Mouse (Mus musculus): Measurements from ENCODE around the gene Pde10a.

Gene Pde10a

DNA sequence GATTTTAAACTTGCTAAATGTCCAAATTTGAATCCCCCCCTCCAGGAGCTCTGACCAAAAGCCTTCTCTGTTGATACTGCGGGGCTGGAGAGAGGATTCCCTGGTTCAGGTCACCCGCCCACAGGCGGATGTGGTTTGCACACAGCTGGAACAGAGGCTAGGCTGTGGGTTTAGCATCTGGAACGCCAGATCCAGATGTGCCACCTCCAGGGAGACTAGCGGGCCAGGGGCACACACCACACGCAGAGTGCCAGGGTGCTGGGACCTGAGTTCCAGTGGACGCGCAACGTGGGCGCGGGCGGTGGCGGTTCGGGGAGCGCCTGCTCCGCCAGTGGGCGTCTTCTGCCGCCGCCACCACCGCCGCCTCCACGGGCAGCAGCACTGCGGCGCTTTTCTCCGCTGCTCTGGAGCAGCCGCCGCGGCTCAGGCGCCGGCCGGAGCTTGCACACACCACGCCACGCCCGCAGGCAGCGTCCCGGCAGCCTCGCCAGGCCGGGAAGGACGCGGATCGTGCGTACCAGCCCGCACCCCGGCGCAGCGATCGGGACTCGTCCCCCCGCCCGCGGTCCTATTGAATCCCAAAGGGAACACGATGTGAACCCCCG is 275.4 kb downstream of the Pde10a start:
- in situ Hi-C loops (cut with MboI, MseI): loop anchor here (10.0 kb wide), 2 partner anchors 134 to 176 kb away; no protein-coding TSS in a partner anchor

DNA sequence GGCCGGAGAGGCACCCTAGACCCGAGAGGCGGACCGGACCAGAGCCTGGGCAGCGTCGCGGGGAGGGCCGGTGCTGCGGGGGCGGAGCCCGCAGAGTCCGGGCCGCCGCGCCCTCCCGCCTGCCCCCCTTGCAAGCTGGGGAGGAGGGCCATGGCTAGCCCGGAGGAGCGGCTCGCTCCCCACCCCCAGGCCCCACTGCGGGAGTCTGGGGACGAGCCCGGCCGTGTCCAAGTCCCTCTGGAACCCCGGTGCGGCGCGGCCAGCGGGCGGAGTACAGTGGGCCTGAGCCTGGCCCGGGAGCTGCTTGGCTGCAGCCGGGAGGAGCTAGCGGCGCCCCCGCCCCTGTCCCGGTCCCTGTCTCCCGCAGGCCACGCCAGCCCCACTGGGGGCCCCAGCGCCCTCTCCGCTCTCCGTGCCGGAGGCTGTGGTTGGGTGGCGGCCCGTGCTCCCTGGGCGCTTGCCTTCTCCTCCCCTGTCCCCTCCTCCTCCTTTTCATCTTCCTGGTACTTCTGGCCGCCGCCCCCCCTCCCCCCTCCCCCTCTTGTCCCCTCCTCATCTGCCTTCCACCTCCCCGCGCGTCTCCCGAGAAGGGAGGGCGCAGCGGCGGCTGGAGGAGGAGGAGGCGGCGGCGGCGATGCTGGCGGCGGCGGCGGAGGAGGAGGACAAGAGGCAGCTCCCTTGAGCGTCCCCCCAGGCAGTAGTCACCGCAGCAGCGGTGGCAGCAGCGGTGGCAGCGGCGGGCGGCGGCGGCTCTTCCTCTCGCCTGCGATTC is 276.1 kb downstream of the Pde10a start:
- in situ Hi-C loops (cut with MboI, MseI): loop anchor here (10.0 kb wide), 2 partner anchors 134 to 176 kb away; no protein-coding TSS in a partner anchor

DNA sequence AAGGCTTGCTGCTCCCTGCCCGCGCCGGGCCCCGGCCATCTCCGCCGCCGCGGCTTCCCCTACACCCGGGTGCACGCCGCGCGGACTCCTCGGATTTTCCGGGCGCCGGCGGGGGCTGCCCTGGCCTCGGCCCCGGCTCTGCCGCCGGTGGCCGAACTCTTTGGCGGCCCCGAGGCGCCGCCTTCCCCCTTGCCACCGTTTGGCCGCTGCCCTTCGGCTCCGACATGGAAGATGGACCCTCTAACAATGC is 276.6 kb downstream of the Pde10a start:
- in situ Hi-C loops (cut with MboI, MseI): loop anchor here (10.0 kb wide), 2 partner anchors 133 to 177 kb away; no protein-coding TSS in a partner anchor

DNA sequence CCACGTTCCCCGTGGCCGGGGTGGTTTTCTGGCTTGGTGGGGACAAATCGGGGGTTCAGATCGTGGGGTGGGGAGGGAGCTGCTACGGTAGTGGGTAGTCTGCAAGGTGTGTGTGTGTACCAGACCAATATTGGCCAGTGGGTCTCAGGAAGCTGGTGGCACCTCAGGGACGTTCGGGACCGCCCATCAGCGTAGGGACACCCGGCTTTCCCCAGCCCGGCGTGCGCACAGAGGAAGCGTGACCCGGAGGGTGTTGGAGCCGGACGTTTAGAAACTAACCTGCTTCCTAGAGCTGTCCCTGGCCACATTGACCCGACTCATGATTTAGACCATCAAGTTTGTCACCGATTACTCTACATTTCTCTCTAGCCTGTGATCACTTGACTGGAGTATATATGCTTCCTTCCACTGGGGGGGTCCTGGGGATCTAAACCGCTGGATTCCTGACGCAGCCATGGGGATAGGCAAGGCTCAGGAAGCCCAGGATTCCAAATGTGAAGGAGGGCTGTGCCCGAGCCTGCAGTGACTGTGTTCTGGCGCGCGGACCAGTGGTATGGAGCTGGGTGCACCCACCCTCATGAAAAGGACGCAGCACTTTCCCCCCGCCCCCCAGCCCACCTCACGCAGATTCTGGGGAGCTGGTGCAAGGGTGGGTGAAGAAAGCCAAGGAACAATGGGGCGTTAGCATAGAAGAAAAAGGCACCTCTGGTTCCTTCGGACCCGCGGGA is 277.2 kb downstream of the Pde10a start:
- in situ Hi-C loops (cut with MboI, MseI): loop anchor here (10.0 kb wide), 2 partner anchors 132 to 178 kb away; no protein-coding TSS in a partner anchor

DNA sequence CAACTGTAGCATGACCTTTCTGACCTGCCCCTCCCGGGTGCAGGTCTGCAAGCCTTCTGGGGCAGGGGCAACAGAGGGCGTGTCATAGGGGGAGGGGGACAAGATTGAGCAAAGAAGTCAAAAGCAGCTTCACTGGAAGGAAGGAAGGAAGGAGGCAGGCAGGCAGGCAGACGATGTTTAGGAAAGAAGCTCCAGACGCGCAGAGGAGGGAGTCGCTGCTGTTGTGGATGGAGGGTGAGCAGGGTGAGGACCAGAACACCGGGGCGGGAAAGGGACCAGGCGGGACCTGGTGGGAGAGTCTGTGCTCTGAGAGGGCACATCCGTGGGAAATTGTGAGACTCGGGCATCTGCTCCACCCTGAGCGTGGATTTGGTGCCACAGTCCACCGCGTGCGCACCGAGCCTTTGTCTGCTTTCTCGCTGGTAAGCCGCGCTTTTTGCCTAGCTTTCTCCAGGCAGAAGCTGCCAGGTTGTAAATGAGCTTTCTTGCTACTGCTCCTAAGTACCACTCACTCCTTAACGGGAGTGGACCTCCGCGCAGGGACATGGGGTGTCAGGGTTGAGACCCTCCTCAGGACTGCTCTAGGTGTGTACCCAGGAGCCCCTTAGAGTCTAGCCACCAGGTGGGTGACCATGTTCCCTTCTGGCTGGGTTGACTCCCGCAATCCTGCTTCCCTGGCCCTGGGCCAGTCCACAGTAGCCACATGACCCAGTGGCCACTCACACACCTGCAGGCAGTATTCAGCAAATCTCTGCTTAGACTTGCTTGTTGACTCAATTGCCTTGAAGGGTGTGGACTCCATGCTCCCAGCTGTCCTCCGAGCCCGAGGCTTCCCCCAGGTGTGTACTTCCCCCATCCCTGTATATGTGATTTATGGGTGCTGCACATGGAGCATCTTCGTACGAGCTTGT is 278.0 kb downstream of the Pde10a start:
- in situ Hi-C loops (cut with MboI, MseI): loop anchor here (10.0 kb wide), 2 partner anchors 132 to 178 kb away; no protein-coding TSS in a partner anchor

DNA sequence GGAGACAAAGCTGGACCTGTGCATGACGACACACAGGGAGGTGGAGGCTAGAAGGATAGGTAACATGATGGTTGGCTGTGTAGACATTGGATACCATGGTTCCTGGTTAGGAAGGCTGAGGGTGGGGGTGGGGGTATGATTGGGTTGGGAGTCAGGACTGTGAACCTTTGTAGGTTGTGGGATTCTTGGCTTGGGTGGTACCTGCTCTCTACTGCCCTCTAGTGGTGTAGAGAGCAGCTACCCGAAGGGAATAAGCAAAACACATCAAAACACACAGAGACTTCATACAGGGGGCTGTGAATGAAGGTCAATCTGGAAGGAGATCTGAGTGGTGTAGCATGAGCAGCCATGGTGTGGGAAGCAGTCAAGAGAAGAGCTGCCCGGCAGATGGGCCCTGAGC is 282.2 kb downstream of the Pde10a start:
- in situ Hi-C loops (cut with MboI, MseI): loop anchor here (10.0 kb wide), 2 partner anchors 127 to 183 kb away; no protein-coding TSS in a partner anchor

DNA sequence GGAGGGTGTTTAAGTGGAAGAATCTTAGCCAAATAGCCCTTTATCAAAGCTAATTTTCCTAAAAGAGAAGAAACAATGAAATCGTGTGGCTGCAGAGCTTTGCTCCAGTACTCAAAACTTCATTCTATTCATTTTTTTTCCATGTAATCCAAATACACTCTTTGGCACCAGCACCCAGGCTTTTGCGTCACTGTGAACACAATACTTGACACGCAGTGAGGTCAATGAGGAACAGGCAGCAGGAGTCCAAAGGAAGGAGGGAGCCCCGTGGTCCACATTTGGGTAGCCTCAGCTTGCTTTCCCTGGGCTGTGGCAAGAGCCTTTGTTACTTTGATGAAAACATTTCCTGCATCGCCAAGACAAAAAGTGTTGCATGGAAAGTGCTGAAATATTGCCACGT is 284.6 kb downstream of the Pde10a start:
- in situ Hi-C loops (cut with MboI, MseI): loop anchor here (10.0 kb wide), 2 partner anchors 125 to 185 kb away; no protein-coding TSS in a partner anchor

DNA sequence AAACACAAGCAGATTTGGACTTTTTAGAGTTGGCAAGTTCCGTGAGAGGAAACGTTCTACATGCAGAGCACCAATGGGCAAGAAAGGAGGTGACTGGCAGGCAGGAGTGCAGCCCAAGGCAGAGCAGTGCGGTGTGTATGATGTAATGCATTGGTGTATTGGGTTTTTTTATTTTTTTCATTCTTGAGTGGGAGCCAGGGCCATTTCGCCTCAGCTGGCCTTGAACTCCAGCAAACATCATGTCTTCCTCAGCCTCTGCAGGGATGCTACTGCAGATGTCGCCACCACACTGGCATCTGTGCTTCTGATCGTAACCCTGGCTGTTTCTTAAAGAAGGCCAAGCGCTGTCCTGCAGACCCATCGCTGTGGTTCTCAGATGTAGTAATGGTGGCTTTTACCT is 285.0 kb downstream of the Pde10a start:
- in situ Hi-C loops (cut with MboI, MseI): no loop called here

DNA sequence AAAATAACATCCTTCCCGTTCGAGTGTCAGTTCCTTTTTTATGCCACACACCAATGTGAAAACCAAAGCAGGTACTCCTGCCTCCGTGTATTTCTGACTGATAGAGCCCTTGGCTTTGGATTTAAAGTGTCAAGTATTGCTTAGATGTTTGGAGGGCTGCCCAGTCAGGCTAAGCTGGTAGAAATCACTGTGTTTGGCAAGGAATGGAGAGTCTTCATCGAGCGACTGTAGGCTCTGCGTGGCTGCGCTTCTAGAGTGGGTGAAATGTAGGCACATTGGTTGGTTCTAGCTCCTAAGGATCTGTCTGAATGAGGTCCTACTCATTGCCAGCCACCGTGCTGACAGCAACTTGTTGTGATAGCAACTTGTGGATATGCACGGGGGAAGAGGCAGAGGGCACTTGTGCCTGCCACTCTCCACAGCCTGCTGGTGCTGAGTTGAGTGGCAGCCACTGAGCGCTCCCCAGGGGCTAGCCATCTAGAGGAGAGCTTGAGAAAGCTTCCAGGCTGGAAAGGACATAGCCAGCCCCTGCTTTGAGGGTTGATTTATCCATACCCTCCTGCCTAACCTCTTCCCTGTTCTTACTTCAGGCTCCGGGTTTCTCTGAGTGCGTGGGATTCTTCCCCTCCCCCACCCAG is 287.2 kb downstream of the Pde10a start:
- in situ Hi-C loops (cut with MboI, MseI): no loop called here

DNA sequence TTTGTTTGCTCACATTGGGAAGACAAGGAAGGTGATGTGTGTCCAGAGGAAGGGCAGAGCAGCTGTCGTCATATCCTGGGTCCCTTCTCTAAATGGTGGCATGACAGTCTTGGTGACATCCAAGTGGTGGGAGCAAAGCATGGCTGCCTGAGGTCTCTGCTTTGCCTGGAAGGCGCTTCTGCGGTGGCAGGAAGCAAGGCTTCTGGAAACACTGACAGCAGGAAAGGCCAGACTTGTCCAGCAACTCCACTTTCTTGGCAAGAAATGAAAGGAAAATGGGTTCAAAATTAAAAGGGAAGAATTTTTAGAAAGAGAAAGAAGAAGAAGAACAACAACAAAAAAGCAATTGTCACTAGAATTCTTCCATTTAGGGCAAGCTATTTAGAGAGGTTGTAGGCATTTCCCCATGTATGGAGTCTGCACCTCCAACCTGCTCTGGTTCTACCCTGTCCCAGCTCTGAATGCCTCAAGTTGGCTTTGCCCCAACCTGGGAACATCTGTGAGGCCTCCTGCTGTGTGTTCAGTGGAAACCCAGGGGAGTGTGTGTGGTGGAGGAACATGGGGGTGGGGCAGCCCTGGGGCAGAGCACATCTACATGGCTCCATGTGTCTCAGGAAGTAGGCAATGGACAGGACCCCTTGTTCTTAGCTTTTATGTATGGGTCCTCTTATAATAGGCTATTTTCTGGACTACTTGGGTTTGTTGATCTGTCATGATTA is 288.8 kb downstream of the Pde10a start:
- in situ Hi-C loops (cut with MboI, MseI): no loop called here

DNA sequence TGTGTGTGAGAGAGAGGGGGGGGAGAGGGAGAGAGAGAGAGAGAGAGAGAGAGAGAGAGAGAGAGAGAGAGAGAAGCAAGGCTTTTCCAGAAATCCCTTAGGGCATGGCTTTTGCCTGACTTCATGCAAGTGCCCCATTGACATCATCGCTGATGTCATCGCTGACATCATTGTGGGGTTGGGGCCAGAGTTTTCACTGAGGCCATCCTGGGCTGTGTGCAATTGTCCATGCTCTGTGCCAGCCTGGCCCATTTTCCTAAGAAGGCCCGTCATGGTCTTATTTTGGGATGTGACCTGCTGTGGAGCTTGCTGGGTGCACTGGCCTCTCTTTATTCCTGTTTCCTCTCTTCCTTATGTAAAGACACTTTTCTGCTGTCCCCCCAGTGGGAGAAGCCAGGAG is 290.2 kb downstream of the Pde10a start:
- in situ Hi-C loops (cut with MboI, MseI): no loop called here

DNA sequence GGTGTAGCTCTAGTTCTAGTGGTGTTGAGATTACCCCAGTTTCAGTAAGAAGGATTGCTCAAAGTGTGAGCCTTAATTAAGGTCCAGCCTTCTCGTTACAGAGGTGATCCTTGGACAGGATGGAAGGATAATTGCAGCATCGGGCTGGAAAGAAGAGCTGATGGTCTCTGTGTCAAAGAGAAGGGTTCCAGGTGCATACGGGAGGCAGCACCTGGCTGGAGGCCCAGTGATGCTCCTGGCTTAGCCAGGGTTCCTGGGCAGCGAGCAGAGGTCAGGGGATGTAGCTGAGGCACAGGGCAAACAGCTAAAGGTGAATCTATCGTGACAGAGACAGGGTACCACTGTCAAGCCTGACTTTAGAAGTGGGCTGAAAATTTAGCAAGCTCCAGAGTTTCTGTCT is 290.7 kb downstream of the Pde10a start:
- in situ Hi-C loops (cut with MboI, MseI): no loop called here

DNA sequence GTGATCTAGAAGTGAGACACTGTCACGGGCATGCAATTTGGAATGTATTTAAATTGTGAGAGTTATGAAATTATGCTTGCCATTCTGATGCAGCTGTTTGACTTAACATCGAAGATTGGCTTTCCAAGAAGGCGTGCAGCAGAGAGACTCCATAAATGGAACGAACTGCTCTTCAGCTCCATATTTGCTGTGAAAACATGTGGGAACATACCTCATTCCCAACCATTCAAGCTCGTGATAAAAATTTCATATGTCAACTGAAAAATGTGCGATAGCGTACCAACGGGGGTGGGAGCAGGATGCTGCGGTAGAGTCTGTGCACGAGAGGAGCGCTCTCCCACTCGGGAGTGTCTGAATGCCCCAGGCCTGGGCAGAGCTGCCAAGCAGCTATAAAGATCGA is 293.5 kb downstream of the Pde10a start:
- in situ Hi-C loops (cut with MboI, MseI): no loop called here

DNA sequence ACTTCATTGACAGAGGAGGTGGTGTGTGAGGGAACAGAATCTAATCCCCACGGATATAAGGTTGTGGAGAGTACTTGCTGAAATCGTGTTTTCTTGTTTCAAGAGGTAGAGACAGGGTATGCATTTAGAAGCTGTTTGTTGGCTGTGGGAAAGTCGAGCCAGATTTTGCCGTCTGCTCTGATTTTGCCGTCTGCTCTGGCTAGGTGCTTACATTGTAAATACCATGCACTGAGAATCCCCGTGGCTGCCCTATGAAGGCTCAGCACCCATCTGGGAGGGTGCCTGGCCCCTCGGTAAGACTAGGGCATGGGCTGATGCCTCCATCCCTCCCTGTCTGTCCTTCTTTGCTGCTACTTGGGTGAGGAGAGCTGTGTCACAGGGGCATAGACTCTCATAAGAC is 298.4 kb downstream of the Pde10a start:
- in situ Hi-C loops (cut with MboI, MseI): no loop called here

DNA sequence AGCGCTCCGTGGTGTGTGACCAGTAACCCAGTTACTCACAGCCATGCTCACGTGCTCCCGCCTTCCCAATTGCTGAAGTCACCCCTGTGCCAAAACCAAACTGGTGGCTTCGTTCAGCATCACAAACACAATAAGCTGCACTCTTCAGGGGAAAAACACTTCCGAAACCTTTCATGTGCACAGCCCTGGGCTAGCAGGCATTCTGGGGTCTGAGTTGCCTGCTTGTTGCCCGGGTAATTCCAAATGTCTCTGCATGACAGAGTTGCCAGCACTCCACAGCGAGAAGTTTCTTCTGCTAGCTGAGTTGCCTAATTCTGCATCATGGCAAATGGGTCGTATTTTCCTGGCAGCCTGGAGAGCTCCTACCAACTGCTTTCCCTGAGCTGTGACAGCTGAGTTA is 302.0 kb downstream of the Pde10a start:
- in situ Hi-C loops (cut with MboI, MseI): no loop called here

DNA sequence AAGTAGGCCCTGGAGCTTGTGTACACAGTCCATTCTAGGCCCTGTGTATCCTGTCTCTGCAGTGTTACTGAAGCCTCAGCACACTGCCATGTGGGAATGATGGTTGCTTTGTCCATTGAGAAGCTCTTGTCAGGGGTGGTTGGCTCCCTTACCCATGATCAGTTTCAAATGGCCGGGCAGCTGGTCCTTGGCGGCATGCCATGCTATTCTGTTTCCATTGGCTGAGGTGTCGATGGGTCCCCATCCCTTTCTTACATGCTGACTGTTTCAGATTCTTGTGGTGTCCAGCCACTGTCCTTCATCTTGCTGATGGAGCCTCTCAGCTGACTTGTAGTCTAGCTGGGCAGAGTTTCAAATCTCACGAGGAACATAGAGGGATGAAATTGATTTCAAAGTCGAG is 305.8 kb downstream of the Pde10a start:
- in situ Hi-C loops (cut with MboI, MseI): no loop called here

DNA sequence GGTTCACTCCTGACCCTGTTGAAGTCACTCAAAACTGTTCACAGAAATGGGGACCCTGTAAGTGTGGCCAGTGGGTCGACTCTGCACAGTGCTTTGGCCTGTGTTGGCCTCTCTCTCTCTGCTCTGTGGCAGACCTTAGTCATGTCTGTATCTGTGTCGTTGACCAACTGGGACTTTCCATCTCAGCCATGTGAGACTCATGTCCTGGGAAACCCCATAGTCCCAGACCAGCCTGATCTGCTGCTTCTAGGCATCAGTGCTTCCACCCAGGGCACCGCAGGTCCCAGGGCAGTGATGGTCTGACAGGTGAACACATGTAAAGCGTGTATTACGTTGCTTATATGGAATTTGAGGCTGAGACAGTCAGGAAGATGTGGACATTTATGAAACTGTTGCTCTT is 311.1 kb downstream of the Pde10a start:
- in situ Hi-C loops (cut with MboI, MseI): no loop called here

DNA sequence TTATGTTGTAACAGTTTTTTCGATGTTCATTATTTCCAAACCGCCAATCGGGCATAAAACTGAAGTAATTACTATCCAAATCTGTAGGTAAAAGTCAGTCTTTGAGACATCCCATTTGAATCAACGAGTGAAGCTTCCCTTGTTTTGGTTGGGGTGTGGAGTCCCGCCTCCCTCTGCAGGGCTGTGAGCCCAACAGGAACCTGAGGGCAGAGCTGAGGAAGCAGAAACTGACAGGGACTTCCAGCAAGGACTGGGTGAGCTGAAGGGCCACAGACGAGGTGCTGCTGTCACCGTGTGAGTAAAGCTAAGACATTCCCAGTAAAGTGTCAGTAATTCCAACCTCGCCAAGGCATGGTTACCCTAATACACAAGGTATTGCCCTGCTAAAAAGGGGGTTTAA is 313.1 kb downstream of the Pde10a start:
- in situ Hi-C loops (cut with MboI, MseI): no loop called here

DNA sequence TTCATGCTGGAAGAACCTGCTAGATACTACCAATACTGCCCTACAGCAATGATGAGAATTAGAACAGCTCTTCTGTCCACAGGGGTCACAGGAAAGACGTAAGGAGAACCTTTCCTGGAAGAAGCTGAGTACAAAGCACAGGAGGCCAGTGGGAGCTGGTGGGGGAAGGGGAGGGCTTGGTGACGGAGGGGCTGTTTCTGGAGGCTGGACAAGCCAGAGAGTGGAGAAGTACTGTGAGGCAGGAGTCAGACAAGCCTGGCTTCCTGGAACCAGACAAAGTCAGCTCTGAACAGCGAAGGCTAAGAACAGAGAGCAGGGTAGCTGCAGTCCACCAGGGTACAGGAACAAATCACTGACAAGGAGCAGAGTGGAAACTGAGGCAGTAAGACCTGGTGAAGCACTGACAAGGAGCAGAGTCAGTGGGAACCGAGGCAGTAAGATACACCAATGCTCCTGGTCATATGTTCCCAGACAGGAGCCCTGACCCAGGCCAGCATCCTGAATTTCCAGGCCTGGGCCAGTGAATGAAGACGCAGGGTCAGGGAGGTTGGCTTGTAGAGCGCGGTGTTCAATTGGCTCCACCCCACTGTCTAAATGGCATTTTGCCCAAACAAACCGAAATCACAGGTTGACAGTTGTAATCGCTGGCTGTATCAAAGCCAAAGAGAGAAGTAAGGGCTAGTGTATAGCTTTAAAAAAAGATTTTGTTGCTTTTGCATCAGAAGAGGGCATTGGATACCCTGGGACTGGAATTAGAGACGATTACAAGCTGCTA is 314.3 kb downstream of the Pde10a start:
- in situ Hi-C loops (cut with MboI, MseI): no loop called here

DNA sequence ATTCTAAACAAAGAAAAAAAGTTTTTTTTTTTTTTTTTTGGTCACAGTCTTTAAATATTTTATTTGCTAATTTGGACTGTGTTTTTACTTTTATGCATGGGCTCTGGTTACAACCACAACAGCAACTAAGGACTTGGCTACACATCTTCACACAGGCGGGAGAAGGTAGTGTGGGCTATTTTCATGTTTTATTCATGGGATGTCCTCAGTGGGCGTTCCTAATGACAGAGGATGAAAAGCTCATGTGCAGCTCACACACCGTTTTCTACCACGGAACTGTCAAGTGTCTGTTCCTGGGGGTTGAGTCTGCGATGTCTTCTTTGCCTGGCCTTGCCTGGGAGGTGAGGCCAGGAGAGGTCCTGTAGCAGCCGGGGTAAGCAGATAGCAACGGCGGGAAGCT is 315.9 kb downstream of the Pde10a start:
- in situ Hi-C loops (cut with MboI, MseI): no loop called here

All from T-helper 1 cell (primary cell).